Mouse (Mus musculus): ENCODE data around the gene Arhgef11. TPM values are rescaled to one million over a fixed set of nuclear protein-coding genes. Genes with fewer than 3 reads are reported as not detected.

Arhgef11 gene
- polyA plus RNA-seq, 1 experiment from 2014 or later: 6.3 TPM

- DNase-seq (ENCODE audit: low spot score) (no peak), ATAC-seq (replicated peaks; ENCODE audit: low FRiP score) (no peak)
- H3K36me3 ChIP-seq (ENCODE audit: control insufficient read depth, insufficient read depth, low read length): no peaks in the 10 kb centered on the region
- H3K4me2 ChIP-seq: peak overlapping the region; percentile 88
- 16% methylated on average over 3 of the region's 3 CpGs for WGBS
- H3K4me3 ChIP-seq (ENCODE audit: low read depth, low read length): peak overlapping the region; percentile 67
- H3K27me3 ChIP-seq (replicated peaks; ENCODE audit: control insufficient read depth, insufficient read depth, low read length): peaks cover 2% of the 10 kb centered on the region; the same call in 1 of the 2 replicates
- H3K4me1 ChIP-seq (replicated peaks; ENCODE audit: control insufficient read depth, insufficient read depth, low read length): peaks cover 22% of the 10 kb centered on the region
- no peak overlapping the region for H3K9ac ChIP-seq (ENCODE audit: low read depth, low read length)
- H3K9me3 ChIP-seq (ENCODE audit: control insufficient read depth, low read length): no peaks in the 10 kb centered on the region
- no peak overlapping the region for H3K27ac ChIP-seq (ENCODE audit: low read depth, low read length)
These were observed 881 bp downstream of the Arhgef11 start for GRCm38 (mm10) chr3:87618240-87618639.

DNA sequence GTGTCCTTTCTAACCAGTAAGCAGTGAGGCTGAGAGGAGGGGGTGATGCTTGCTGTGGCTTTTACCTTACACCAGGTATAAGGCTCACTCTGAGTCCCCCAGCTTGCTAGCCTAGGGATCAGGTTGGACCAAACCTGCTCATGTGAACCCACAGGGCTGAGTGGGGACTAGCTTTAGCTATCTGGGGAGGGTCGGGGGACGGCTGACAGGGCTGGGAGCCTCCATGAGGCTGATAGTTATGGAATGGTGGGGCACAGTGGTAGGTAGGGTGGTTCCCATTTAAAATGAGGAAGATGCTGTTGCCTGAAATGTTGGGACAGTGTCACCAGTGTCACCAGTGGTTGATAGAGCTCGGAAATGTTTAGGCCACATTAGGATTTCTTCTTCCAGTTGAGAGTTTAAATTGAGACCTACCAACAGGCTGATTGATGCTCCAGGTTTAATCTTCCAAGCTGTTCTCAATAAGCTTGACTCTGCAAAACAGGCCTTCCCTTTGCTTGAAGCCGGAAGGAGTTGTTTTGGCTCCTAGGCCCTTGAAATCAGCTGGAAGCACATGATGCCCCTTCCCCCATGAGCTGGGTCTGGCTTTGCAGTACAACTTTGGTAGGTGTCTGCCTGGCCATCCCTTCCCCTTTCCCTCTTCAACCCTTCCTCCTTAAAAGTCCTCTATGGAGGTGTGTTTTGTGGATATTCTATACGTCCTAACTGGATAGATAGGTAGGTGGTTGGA is 1.8 kb downstream of the Arhgef11 start:
- peak overlapping the region; percentile 67 for H3K4me3 ChIP-seq (ENCODE audit: low read depth, low read length)
- peaks cover 22% of the 10 kb centered on the region for H3K4me1 ChIP-seq (replicated peaks; ENCODE audit: control insufficient read depth, insufficient read depth, low read length)
- H3K27me3 ChIP-seq (replicated peaks; ENCODE audit: control insufficient read depth, insufficient read depth, low read length): peaks cover 2% of the 10 kb centered on the region; the same call in 1 of the 2 replicates
- no peak overlapping the region for H3K27ac ChIP-seq (ENCODE audit: low read depth, low read length)
- ATAC-seq (replicated peaks; ENCODE audit: low FRiP score) (no peak), DNase-seq (ENCODE audit: low spot score) (no peak)
- peak overlapping the region; percentile 88 for H3K4me2 ChIP-seq
- 70% methylated on average over 5 of the region's 5 CpGs for WGBS
- no peak overlapping the region for H3K9ac ChIP-seq (ENCODE audit: low read depth, low read length)
- H3K9me3 ChIP-seq (ENCODE audit: control insufficient read depth, low read length): no peaks in the 10 kb centered on the region
- H3K36me3 ChIP-seq (ENCODE audit: control insufficient read depth, insufficient read depth, low read length): no peaks in the 10 kb centered on the region

GRCm38 (mm10) chr3:87620218-87620891 is 3.0 kb downstream of the Arhgef11 start:
- H3K4me2 ChIP-seq: peak overlapping the region; percentile 88
- peak overlapping the region; percentile 16 for H3K4me3 ChIP-seq (ENCODE audit: low read depth, low read length)
- peaks cover 22% of the 10 kb centered on the region for H3K4me1 ChIP-seq (replicated peaks; ENCODE audit: control insufficient read depth, insufficient read depth, low read length)
- H3K27me3 ChIP-seq (replicated peaks; ENCODE audit: control insufficient read depth, insufficient read depth, low read length): peaks cover 2% of the 10 kb centered on the region; the same call in 1 of the 2 replicates
- no peaks in the 10 kb centered on the region for H3K36me3 ChIP-seq (ENCODE audit: control insufficient read depth, insufficient read depth, low read length)
- no peaks in the 10 kb centered on the region for H3K9me3 ChIP-seq (ENCODE audit: control insufficient read depth, low read length)
- 66% methylated on average over 7 of the region's 7 CpGs for WGBS
- no peak for ATAC-seq (replicated peaks; ENCODE audit: low FRiP score)
- H3K27ac ChIP-seq (ENCODE audit: low read depth, low read length): no peak overlapping the region
- H3K9ac ChIP-seq (ENCODE audit: low read depth, low read length): no peak overlapping the region
- no peak for DNase-seq (ENCODE audit: low spot score)

DNA sequence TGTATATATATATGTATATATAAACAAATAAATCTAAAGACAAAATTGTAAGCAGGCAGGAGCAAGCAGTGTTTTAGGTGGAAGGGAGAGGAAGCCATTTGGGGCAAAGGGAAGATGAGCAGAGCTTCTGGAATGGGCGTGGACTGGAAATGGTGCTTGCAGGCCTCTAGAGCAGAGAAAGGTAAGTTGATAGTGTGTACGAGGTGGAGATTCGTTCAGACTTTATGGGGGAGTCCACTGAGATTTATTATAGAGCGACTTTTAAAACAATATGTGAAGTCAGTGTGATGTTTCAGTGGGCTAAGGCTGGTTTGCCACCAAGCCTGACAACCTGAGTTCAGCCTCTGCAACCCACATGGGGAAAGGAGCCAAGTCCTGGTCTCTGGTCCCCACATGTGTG is 7.5 kb downstream of the Arhgef11 start:
- Histone ChIP-seq H3K27ac (ENCODE audit: low read depth, low read length) (no peak overlapping the region), H3K4me3 (ENCODE audit: low read depth, low read length) (no peak overlapping the region), H3K9ac (ENCODE audit: low read depth, low read length) (no peak overlapping the region), H3K27me3 (replicated peaks; ENCODE audit: control insufficient read depth, insufficient read depth, low read length) (no peaks in the 10 kb centered on the region), H3K4me1 (replicated peaks; ENCODE audit: control insufficient read depth, insufficient read depth, low read length) (peaks cover 6% of the 10 kb centered on the region; the same call in 1 of the 2 replicates), H3K9me3 (ENCODE audit: control insufficient read depth, low read length) (no peaks in the 10 kb centered on the region), H3K36me3 (ENCODE audit: control insufficient read depth, insufficient read depth, low read length) (no peaks in the 10 kb centered on the region), H3K4me2 (no peak overlapping the region)
- 80% methylated on average over 4 of the region's 4 CpGs for WGBS
- no peak for ATAC-seq (replicated peaks; ENCODE audit: low FRiP score)
- no peak for DNase-seq (ENCODE audit: low spot score)

GRCm38 (mm10) chr3:87630899-87631298 is 13.5 kb downstream of the Arhgef11 start:
- no peak for DNase-seq (ENCODE audit: low spot score)
- Histone ChIP-seq H3K9me3 (ENCODE audit: control insufficient read depth, low read length) (no peaks in the 10 kb centered on the region), H3K9ac (ENCODE audit: low read depth, low read length) (no peak overlapping the region), H3K4me2 (no peak overlapping the region), H3K27ac (ENCODE audit: low read depth, low read length) (no peak overlapping the region), H3K36me3 (ENCODE audit: control insufficient read depth, insufficient read depth, low read length) (no peaks in the 10 kb centered on the region), H3K4me3 (ENCODE audit: low read depth, low read length) (no peak overlapping the region), H3K27me3 (replicated peaks; ENCODE audit: control insufficient read depth, insufficient read depth, low read length) (no peaks in the 10 kb centered on the region), H3K4me1 (replicated peaks; ENCODE audit: control insufficient read depth, insufficient read depth, low read length) (no peaks in the 10 kb centered on the region)
- WGBS: 92% methylated on average over 9 of the region's 9 CpGs
- ATAC-seq (replicated peaks; ENCODE audit: low FRiP score): no peak

- Histone ChIP-seq H3K27ac (ENCODE audit: low read depth, low read length) (no peak overlapping the region), H3K27me3 (replicated peaks; ENCODE audit: control insufficient read depth, insufficient read depth, low read length) (no peaks in the 10 kb centered on the region), H3K9me3 (ENCODE audit: control insufficient read depth, low read length) (no peaks in the 10 kb centered on the region), H3K4me3 (ENCODE audit: low read depth, low read length) (no peak overlapping the region), H3K4me1 (replicated peaks; ENCODE audit: control insufficient read depth, insufficient read depth, low read length) (no peaks in the 10 kb centered on the region), H3K4me2 (no peak overlapping the region), H3K36me3 (ENCODE audit: control insufficient read depth, insufficient read depth, low read length) (no peaks in the 10 kb centered on the region), H3K9ac (ENCODE audit: low read depth, low read length) (no peak overlapping the region)
- ATAC-seq (replicated peaks; ENCODE audit: low FRiP score) (no peak), DNase-seq (ENCODE audit: low spot score) (no peak)
- WGBS: 76% methylated on average over 4 of the region's 4 CpGs
These were observed 14.0 kb downstream of the Arhgef11 start for GRCm38 (mm10) chr3:87631408-87631807.

DNA sequence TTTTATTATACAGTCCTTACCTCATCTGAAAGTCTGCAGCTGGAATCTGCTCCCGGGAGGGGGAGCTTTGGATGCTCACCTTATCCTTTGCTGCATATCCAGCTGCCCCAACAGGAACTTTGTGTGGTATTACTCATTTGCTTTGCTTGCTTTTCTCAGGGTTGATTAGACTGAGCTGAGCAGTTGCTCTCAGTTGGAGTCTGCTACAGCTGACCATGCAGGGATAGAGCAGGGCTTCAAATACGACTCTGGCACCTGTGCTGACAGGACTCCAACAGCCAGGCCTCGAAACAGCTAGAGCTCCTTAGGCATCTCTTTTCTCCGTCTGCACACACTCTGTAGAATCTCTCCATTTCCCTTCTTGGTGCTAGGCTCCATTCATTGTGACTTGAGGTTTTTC is 18.2 kb downstream of the Arhgef11 start:
- no peak for DNase-seq (ENCODE audit: low spot score)
- 72% methylated on average over 4 of the region's 4 CpGs for WGBS
- Histone ChIP-seq H3K9ac (ENCODE audit: low read depth, low read length) (no peak overlapping the region), H3K27ac (ENCODE audit: low read depth, low read length) (no peak overlapping the region), H3K9me3 (ENCODE audit: control insufficient read depth, low read length) (no peaks in the 10 kb centered on the region), H3K4me3 (ENCODE audit: low read depth, low read length) (no peak overlapping the region), H3K4me1 (replicated peaks; ENCODE audit: control insufficient read depth, insufficient read depth, low read length) (no peaks in the 10 kb centered on the region), H3K36me3 (ENCODE audit: control insufficient read depth, insufficient read depth, low read length) (no peaks in the 10 kb centered on the region), H3K27me3 (replicated peaks; ENCODE audit: control insufficient read depth, insufficient read depth, low read length) (no peaks in the 10 kb centered on the region), H3K4me2 (no peak overlapping the region)
- ATAC-seq (replicated peaks; ENCODE audit: low FRiP score): no peak

GRCm38 (mm10) chr3:87643453-87643852 is 26.1 kb downstream of the Arhgef11 start:
- ATAC-seq (replicated peaks; ENCODE audit: low FRiP score) (no peak), DNase-seq (ENCODE audit: low spot score) (no peak)
- no peaks in the 10 kb centered on the region for H3K9me3 ChIP-seq (ENCODE audit: control insufficient read depth, low read length)
- H3K4me2 ChIP-seq: no peak overlapping the region
- no peak overlapping the region for H3K27ac ChIP-seq (ENCODE audit: low read depth, low read length)
- no peak overlapping the region for H3K4me3 ChIP-seq (ENCODE audit: low read depth, low read length)
- no peak overlapping the region for H3K9ac ChIP-seq (ENCODE audit: low read depth, low read length)
- no peaks in the 10 kb centered on the region for H3K4me1 ChIP-seq (replicated peaks; ENCODE audit: control insufficient read depth, insufficient read depth, low read length)
- no peaks in the 10 kb centered on the region for H3K36me3 ChIP-seq (ENCODE audit: control insufficient read depth, insufficient read depth, low read length)
- no peaks in the 10 kb centered on the region for H3K27me3 ChIP-seq (replicated peaks; ENCODE audit: control insufficient read depth, insufficient read depth, low read length)
- WGBS: 66% methylated on average over 1 of the region's 1 CpGs

DNA sequence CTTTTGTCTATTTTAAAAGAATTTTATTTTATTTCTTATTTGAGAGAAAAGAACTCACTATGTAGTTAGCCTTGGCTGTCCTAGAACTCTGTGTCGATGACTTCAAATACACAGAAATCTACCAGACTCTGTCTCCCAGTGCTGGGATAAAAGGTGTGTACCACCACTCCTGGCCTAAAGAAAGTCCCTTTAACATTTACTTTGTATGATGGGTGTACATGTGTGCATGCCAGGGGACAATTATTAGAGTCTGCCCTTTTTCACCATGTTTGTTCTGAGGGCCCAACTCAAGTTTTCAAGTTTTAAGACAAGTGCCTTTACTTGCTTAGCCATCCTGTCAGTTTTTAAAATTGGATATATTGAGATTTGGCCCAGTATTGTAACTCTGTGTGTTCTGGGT is 28.8 kb downstream of the Arhgef11 start:
- ATAC-seq (replicated peaks; ENCODE audit: low FRiP score) (no peak), DNase-seq (ENCODE audit: low spot score) (no peak)
- H3K9me3 ChIP-seq (ENCODE audit: control insufficient read depth, low read length): no peaks in the 10 kb centered on the region
- no peaks in the 10 kb centered on the region for H3K36me3 ChIP-seq (ENCODE audit: control insufficient read depth, insufficient read depth, low read length)
- H3K4me2 ChIP-seq: no peak overlapping the region
- no peaks in the 10 kb centered on the region for H3K4me1 ChIP-seq (replicated peaks; ENCODE audit: control insufficient read depth, insufficient read depth, low read length)
- H3K27me3 ChIP-seq (replicated peaks; ENCODE audit: control insufficient read depth, insufficient read depth, low read length): no peaks in the 10 kb centered on the region
- no peak overlapping the region for H3K9ac ChIP-seq (ENCODE audit: low read depth, low read length)
- H3K27ac ChIP-seq (ENCODE audit: low read depth, low read length): no peak overlapping the region
- 93% methylated on average over 1 of the region's 1 CpGs for WGBS
- H3K4me3 ChIP-seq (ENCODE audit: low read depth, low read length): no peak overlapping the region

Measured in liver, embryonic 11.5 days (tissue).